Mouse (Mus musculus) heart, postnatal 10 days (tissue): Measurements from ENCODE around the gene Itpripl2. TPM values are rescaled to one million over a fixed set of nuclear protein-coding genes. Genes with fewer than 3 reads are reported as not detected.

Source experiments
- DNase-seq, 2 experiments: peaks; one replicate each; pipeline ENCODE4 v3.0.0; 2021
- intact Hi-C: fragments of 180-260 bp; cut with DNase I; formaldehyde crosslinking; loops from one replicate; pipeline ENCODE4 v1.15.1; 2025
- total RNA-seq, 2 experiments: library from RNA; stranded (reverse); gene quantifications; 2 replicates each; pipeline ENCODE4 v1.2.3; 2021

The Itpripl2 gene
- 10 to 100 TPM; 48.3 to 49.2 TPM for total RNA-seq

DNA sequence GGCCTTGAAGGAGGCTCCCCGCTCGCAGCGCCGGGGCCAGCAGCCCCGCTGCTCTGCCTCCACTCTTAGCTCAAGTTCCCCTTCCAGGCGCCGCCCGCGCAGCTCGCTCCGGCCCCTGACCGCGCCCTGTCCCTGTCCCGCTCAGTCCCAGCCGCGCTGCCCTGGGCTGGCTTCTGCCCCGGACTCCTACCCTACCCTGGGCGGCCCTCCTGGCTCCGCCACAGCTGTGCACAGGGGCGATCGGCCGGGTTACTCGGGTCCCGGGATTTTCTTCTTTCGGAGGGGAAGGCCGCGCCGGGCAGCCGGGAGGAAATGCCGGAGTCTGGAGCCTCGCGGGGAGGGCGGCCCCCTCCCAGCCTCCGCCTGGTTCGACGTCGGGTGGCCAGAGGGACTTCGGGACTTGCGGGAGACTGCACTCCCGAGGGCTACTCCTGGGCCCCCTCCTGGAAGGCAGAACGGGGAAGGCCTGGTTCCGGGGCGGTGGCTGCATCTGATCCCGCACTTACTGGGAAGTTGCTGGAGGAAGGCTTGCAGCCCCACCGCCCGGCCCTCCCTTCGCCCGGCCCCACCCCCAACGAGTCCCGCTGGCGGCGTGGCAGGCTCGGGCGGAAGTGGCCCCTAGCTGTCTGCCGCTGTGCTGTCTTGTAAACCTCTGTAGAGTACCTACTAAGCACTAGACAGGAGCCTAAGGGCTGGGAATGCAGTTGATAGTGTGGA, at the start of gene Itpripl2:
Gene Itpripl2, minus strand, starts transcription at position 545 of the 717 bp plus-strand sequence.
- peak; percentile 87 to 90 for DNase-seq
- intact Hi-C loops = loop anchor here (1.0 to 2.0 kb wide), 2 partner anchors 27 to 41 kb away; no protein-coding TSS in a partner anchor

DNA sequence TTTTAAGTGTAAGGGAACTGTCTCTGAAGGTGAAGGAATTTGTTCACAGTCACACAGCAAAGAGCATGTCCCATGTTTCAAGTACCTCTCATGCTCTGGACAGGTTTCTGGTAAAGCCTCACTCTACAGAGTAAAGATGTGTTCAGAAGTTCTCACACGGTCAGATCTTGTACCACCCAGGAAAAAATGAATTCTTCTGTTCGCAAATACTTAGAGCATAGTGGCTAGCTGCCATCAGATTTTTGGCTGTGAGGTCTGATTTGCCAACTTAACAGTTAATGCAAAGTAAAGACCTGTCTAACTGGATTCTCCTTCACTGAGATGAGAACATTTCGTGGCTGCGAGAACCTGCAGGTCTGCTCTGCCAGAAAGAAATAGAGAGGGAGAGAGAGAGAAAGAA, 43.3 kb upstream of the Itpripl2 start:
- no peak for DNase-seq
- intact Hi-C loops = no loop called here

DNA sequence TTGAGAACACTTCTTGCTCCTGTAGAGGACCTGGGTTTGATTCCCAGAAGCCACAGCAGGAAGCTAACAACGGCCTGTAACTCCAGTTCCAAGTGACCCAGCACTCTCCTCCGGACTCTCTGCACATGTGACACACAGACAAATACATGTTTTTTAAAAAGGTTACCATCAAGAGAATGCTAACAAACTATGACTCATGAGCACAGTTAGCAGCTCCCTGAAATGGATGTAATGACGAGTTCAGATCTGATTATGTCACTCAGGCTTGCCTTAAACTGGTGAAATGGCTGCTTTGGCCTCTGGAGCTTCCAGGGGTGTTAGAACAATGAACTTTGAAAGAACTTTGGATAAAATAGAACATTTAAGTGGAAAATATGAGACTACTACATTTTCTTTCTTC, 42.6 kb upstream of the Itpripl2 start:
- intact Hi-C loops = no loop called here
- no peak for DNase-seq

DNA sequence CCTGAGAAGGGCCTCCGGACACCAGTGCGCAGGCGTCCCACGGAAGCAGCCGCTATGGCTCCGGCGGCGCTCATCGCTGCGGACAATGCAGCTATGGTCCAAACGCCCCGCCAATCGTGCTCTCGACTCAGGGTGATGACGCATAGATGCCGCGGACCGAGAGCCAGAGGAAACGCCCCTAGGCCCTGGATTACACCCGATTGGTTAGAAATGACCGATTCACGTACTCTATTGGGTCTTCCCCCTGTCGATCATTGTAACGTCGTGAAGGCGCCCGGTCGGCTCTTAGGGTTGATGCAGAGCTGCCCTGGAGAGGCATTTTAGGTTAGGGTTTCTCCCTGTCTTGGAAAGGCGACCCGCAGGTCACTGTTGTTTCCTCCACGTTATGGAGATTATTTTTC, 41.4 kb upstream of the Itpripl2 start, which contains the start of gene Coq7:
Gene Coq7, minus strand, starts transcription at position 179 of the 401 bp plus-strand sequence.
- DNase-seq = peak; percentile 97 to 98
- intact Hi-C loops = loop anchor here (2.0 kb wide), 1 partner anchor 52 kb away; the partner anchor contains the start of gene Tmc7

DNA sequence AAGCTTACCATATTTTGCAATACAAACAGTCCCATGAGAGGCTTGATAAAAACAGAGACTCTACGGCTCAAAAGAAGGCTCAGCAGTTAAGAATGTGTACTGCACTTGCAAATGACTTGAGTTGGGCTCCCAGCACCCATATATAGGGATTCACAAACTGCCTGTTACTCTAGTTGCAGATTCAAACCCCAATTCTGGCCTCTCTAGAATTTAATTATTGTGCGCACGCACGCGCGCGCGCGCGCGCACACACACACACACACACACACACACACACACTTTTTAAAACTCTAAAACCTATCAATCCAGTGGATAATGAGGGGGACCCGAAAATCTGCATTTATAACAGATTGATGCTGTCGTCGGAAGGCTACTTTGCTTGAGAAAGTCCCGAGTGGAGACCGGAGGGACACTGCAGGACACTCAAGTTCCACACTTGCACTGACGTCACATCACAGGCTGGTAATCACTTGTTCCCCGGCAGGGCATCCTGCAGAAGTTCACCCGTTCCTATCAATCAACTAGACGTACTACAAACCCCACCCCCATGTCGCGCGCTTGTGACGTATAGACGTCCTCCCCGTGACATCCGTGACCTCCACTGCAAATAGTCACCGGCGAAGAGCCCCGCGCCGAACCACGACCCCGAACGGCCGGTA, 40.9 kb upstream of the Itpripl2 start:
- peak; percentile 97 to 98 for DNase-seq
- intact Hi-C loops = loop anchor here (2.0 kb wide), 1 partner anchor 52 kb away; the partner anchor contains the start of gene Tmc7

DNA sequence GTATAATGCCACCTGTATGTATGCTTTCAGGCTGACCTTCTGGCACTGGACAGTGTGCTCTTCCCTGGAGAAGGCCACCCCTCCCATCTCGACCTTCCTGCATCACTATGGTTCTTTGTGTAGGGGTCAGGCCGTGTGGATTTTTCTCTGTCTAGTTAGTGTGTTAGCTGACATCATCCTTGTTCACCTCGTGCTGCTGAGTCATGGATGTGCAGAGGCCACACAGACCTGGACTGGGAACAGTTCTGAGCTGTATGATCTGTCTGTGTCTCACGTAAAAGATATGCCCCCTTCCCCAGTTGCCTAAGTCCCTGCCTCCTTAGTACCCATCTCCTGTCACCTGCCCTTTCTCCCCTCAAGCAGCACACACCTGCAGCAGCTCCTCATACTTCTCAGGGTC, 35.2 kb upstream of the Itpripl2 start:
- intact Hi-C loops = no loop called here
- DNase-seq = no peak

DNA sequence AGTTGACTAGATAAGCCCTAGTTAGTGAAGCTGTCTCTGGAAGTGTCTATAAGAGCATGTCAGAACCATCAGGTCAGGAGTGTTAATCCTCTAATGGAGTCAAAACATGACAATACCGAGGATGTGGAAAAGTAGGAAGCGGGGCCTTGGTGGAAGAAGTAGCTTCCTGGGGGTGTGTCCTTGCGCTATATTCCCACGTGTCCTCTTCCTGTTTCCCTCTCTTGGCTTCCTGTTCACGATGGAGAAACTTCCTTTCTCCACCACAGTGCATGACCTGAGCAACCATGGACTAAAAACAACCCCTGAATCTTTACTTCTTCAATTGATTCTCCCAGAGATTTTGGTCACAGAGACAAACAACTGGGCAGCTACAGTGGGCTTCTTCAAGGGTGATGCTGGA, 30.3 kb upstream of the Itpripl2 start:
- no peak for DNase-seq
- intact Hi-C loops = no loop called here

DNA sequence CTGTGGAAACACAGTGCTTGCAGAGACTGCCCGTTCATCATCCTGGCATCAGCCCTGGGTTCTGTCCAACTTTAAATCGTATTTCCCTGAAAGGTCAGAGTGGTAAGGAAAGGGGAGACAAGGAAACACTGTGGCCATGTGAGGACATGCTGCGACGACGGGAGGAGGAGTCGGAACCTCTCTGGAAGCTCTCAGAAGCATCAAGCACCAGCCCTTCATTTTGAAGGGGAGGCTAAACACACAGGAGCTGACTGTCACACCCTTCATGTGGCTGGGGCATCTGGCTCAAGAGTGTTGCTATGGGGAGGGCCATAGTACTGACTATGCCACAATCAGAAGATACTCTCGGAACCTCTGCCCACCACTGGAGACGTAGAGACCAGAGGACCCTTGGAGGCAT, 27.9 kb upstream of the Itpripl2 start:
- intact Hi-C loops = no loop called here
- no peak for DNase-seq

DNA sequence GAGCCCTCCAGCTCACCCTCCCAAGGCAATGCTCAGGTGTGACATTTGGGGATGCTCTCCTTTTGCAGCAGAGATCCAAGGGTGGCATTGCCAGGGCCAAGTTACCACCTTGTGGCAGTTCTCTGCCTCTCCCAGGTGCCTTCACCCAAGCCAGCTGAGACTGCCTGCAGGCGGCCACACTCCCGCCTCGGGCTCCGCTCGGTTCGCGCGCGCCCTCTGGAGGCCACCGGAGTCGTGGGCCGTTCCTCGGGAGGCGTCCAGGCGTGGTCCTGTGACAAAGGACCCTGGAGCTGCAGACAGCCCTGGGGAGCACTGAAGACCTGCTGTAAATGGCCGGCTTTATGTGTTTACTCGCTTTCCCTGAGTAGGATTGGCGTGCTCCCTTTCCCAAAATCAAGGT, 26.9 kb upstream of the Itpripl2 start:
- DNase-seq = peak; percentile 81 to 92
- intact Hi-C loops = loop anchor here (1.0 kb wide), 3 partner anchors 27 to 213 kb away; partner anchors contain the start of genes Itpripl2 and Syt17

DNA sequence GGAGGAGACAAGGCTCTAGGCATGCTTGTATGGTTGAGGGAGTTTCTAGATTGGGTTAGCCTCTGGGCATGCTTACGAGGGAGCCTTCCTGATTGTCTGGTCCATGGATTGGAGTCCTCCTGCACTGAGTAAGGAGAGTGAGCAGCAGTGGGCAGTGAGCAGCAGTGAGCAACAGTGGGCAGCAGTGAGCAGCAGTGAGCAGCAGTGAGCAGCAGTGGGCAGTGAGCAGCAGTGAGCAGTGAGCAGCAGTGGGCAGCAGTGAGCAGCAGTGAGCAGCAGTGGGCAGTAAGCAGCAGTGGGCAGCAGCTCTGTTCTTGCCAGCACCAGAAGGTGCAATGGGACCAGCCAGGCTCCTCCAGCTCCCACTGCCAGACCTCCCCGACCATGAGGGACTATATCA, 26.0 kb upstream of the Itpripl2 start:
- DNase-seq = peak in 1 of 2 experiments; percentile 18
- intact Hi-C loops = loop anchor here (1.0 kb wide), 3 partner anchors 27 to 213 kb away; partner anchors contain the start of genes Itpripl2 and Syt17

DNA sequence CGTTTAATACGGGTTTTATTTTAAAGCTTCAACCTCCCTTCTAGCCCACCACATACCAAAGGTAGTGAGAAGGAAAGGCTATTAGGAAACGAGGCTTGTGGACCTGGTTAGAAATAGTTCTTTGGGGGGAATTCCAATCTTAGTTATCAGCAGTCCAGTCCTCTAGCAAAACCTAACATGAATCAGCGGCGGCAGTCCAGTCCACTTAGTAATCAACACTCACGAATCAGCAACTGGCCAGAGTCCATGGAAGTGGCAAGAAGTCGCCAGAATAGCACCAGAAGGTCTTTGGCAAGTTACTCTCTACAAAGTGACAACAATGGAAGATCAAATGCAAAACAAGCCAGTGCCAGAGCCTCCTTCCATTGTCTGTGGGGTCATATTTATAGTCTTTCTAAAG, 16.8 kb upstream of the Itpripl2 start:
- intact Hi-C loops = no loop called here
- DNase-seq = no peak

DNA sequence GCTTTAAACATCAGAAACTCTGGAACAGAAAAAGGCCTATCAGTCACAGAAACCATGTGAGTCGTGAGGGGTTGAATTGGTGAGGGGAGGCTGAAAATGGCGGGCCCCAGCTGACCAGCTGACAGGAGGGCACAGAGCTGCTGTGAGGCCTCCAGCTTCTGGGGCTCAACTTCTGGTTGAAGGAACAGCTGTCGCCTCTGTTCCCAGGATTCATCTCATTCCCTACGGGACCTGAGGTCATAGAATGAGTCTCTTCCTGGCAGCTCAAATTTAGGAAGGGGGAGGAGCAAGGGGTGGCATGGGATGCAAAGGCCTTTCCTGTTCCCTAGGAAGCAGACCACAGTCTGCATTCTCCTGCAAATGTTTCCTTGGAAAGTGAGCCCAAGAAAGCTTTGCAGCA, 12.1 kb upstream of the Itpripl2 start:
- peak in 1 of 2 experiments; percentile 46 for DNase-seq
- intact Hi-C loops = no loop called here

DNA sequence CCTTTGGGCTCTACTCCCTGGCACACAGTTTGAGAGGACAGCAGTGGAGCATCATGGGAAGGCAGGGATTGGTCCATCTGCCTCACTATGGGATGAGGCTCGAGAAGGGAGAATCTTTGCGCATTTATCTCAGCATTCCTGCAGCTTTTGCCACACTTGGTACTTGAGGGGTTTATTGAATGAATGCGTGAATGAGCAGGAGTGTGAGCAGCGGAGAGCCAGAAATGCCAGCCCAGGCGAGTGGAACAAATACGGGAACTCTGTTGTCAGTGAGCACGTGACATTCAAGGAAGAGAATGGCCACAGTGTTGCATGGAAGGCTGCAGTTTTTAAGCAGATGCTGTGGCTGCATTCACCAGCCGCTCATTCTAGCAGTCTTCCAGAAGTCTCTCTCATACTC, 10.6 kb upstream of the Itpripl2 start:
- intact Hi-C loops = no loop called here
- DNase-seq = no peak

DNA sequence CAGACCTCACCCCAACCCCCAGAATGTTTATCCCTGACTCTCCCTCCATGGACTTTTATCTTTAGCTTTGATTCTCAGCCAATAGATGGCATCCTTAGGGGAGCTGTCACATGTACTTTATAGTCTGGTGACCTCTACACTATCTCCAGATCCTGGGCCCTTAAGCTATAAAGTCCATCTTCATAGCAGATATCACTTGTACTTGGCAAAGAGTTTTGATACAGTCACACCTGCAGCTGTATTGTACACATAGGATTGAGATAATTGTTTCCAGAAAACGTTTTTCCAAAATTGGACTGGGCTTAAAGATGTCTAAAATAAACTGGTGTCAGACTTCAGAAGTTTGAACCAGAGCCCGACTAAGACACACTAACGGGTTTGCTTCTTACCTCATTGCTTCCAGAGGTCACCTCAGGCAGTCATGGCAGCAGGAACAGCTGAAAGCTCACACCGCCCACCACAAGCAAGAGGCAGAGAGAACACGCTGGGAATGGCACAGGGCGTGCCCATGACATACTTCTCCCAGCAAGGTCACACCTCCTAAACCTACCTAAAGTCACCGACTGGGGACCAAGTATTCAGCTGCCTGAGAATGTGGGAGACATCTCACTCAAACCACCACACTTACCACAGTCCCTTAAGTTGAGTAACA, 8.1 kb upstream of the Itpripl2 start:
- DNase-seq = no peak
- intact Hi-C loops = no loop called here

DNA sequence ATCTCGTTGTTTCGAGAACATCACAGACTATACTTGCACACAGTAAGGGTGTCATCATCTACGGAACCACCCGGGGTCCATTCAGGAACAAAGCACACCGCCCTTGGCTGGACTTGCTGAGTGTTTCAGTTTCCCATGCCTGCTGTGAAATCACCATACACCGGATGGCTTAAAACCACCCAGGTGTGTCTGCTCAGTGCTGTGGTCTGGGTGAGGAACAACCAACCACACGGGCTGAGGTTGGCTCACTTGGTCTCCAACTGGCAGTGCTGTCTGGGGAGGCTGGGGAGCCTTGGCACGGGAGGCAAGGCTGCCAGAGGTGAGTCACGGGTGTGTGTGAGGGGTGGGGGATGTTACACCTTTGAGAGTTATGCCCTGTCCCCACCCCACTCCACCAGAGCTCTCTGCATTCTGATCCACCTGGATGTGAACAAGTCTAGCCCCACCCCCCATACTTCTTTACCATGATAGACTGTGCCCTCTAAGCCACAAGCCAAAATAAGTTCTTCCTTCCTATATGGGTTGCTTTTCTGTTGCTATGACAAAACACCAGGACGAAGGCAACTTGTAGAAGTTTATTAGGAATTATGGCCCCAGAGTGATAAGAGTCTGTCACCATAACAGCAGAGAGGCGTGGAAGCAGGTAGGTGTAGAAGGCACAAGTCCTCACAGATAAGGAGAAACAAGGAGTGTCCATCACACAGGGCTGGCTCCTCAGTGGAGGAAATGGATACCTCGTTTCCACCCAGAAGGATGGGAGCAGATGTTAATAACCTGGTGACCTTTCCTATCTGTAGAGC, 7.4 kb upstream of the Itpripl2 start:
- intact Hi-C loops = no loop called here
- no peak for DNase-seq

DNA sequence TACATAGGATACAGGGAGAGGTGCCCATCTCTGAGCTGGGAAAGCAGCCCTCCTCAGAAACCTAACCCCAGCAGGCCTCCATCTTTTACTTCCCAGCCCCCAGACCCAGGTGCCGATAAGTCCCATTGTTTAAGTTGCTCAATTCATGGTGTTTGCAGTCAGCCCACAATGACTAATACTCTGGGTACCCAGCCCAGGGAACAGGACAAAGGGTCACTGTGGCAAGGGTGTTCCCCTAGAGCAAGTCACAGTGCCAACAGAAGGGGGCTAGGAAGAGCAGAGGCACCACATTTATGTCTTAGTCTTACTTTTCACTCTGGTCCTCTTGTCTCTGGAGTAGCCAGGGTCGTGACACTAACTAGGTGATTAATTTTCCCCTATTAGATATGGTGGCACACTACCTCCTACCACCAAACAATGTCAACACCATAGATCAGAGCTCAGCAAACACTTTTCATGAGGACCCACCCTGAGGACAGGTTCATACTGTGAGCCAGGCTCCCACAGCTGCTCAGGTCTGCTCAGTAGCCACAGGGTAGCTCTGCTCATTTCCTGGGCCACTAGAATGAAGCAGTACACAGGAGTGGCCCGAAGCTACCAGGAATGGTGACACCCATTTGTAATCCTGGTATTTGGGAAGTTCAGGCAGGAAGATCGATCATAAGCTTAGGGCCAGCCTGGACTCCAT, 3.3 kb upstream of the Itpripl2 start:
- intact Hi-C loops = no loop called here
- DNase-seq = no peak

DNA sequence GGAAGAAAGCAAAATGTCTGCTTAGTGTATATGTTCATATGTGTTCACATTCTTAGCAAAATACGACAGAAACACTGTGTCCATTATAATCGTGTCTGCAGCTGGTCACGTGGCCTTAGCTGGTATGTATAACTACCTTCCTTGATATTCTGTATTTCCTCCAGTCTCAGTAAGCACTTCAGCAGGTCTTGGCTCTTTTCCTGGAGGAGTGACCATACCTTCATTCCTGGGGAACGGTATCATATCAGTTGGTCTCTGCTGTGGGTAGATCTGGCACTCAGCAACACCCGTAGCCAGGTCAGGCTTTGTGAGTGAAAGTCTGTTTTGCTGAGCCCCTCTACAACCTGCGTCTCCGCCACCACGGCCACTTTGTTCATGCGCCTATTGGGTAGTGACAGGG, 2.1 kb upstream of the Itpripl2 start:
- DNase-seq = no peak
- intact Hi-C loops = no loop called here

DNA sequence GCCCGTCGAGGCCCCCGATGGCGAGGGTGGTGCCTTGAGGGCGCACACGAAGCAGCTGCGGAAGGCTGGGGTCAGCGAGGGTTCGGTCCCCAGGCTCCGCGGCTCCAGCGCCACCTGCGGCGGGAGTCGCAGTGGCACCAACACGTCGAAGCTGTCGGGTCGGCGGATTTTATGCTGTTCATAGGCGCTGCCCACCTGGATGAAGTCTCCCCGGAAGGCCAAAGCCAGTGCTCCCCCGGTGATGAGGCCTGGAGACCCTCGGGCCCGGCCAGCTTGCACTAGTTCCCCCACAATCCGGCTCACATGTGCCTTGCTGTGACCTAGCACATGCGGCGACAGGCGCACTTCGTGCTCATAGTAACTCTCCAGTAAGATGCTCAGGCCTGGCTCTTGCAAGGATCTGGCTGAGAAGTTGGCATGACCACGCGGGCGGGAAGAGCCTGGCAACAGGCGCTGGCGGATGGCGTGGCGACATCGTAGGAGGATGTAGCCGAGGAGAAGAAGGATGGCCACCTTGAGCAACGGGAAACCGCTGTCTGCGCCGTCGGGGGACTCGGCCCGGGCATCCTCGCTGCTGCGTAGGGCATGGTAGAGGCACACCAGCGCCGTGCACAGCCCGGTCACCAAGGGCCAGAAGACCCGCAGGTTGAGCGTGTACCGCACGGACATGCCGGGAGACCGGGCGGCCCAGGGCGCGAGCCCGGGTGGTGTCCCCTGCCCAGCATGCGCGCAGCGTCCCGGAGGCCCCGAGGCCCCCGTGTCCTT, 927 bp downstream of the Itpripl2 start:
- peak; percentile 43 to 54 for DNase-seq
- intact Hi-C loops = loop anchor here (1.0 to 2.0 kb wide), 2 partner anchors 27 to 40 kb away; no protein-coding TSS in a partner anchor
